Mouse (Mus musculus) bone marrow macrophage, adult 2 months (primary cell): ENCODE results near the gene Gm20388. TPM values are rescaled to one million over a fixed set of nuclear protein-coding genes. Genes with fewer than 3 reads are reported as not detected.

Experiments used
- H3K27ac ChIP-seq: 2 replicates; pipeline ENCODE4 v1.5.1; 2012; ENCODE audit warnings: low read depth, low read length; ENCODE audit not compliant: insufficient read depth
- H3K4me1 ChIP-seq: 2 replicates; pipeline ENCODE4 v1.6.1; 2012; ENCODE audit warnings: low read length; ENCODE audit not compliant: control insufficient read depth, insufficient read depth
- H3K4me3 ChIP-seq: 2 replicates; pipeline ENCODE4 v1.5.1; 2012; ENCODE audit warnings: mild to moderate bottlenecking, low read length, moderate library complexity; ENCODE audit not compliant: insufficient read depth
- CTCF ChIP-seq: IDR thresholded peaks from 2 replicates; pipeline ENCODE4 v1.5.1; 2012; ENCODE audit warnings: low read depth, mild to moderate bottlenecking, low read length, moderate library complexity
- POLR2A ChIP-seq: IDR thresholded peaks from 2 replicates; pipeline ENCODE4 v1.6.1; 2012; ENCODE audit warnings: mild to moderate bottlenecking, low read depth, low read length, borderline replicate concordance
- polyA plus RNA-seq: library from polyadenylated mRNA; stranded (reverse); fragments of >200 nt; gene quantifications from 2 replicates; pipeline ENCODE4 v1.2.4, GENCODE M21; 2012; ENCODE audit not compliant: missing spikeins, insufficient read depth, insufficient read length

Gene Gm20388
- polyA plus RNA-seq, 1 experiment: 32.7 TPM

DNA sequence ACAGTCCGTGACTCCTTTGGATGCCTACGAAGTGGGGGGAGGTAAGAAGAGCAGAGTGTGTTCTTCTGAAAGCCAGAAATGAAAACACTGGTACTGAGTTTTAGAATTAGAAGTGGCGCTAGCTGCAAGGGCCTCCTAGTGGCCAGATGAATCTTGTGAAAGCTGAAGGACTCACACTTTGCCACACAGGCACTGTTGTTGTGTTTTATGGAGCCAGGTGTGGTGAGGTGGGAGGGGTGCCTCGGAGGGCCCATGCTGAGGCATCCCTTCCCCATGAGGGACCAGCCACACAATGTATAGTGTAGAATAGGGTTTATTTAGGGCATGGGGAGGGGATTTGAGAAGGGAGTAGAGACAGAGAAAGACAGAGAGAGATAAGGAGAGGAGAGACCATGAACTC is 3587.1 kb downstream of the Gm20388 start:
- H3K4me1 ChIP-seq: no peaks in the 10 kb centered on the region
- no peak for TF ChIP-seq POLR2A
- TF ChIP-seq CTCF: no peak
- H3K4me3 ChIP-seq: no peak overlapping the region
- H3K27ac ChIP-seq: no peak overlapping the region

DNA sequence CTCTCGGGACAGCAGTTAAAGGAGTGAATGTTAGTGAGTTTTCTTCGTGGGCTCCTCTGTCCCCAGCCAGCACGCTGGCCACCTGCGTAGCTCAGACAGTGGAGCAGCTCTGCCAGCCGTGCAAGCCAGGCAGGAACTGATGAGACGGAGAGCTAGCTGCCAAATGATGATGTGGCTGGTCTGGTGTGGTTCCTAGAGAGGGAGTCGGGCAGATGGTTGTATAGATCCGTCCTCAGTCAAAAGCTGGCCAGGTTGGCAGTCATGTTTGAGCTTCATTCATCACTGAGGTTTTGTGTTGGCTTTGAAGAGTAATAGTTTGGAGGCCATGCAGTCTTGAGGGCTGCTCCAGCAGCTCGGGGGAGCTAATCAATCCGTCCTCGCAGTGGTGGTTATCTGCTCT is 3588.3 kb downstream of the Gm20388 start:
- H3K4me1 ChIP-seq: no peaks in the 10 kb centered on the region
- no peak overlapping the region for H3K27ac ChIP-seq
- TF ChIP-seq CTCF: no peak
- TF ChIP-seq POLR2A: no peak
- H3K4me3 ChIP-seq: no peak overlapping the region

DNA sequence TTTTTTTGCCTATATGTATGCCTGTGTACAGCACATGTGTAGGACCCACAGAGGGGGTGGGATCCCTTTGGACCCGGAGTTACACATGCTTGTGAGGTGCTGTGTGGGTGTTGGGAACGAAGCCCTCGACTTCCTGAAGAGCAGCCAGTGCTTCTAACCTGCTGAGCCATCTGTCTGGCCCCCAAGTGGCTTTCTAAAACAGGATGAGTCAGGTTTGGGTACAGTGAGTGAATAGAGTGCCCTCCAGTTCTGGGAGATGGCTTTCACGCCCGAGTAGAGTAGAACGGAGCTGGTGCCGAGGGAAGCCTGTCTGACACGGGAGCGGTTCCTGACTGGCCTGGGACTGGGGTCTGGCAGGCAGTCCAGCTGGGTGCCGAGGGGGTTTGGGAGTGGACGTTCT is 3588.9 kb downstream of the Gm20388 start:
- Histone ChIP-seq H3K4me3 (no peak overlapping the region), H3K27ac (no peak overlapping the region), H3K4me1 (no peaks in the 10 kb centered on the region)
- TF ChIP-seq POLR2A (no peak), CTCF (no peak)

DNA sequence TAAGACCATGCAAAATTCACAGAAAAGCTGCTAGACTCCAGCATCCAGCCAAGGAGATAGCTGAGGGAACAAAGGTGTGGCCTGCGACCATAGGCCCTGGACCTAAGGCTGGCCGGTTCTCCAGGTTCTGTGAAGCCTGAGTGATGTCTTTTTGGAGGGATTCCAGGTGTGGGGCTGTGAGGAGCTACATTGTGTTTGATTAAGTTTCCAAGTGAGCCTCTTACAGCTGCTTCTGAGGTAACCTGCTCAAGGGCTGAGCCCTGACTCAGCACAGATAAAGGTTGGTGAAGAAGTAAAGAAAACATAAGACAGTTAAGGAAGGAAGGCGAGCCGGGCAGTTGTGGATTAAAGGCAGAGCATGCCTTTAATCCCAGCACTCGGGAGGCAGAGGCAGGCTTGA is 3591.6 kb downstream of the Gm20388 start:
- no peak overlapping the region for H3K4me3 ChIP-seq
- H3K27ac ChIP-seq: no peak overlapping the region
- H3K4me1 ChIP-seq: no peaks in the 10 kb centered on the region
- TF ChIP-seq CTCF (no peak), POLR2A (no peak)

DNA sequence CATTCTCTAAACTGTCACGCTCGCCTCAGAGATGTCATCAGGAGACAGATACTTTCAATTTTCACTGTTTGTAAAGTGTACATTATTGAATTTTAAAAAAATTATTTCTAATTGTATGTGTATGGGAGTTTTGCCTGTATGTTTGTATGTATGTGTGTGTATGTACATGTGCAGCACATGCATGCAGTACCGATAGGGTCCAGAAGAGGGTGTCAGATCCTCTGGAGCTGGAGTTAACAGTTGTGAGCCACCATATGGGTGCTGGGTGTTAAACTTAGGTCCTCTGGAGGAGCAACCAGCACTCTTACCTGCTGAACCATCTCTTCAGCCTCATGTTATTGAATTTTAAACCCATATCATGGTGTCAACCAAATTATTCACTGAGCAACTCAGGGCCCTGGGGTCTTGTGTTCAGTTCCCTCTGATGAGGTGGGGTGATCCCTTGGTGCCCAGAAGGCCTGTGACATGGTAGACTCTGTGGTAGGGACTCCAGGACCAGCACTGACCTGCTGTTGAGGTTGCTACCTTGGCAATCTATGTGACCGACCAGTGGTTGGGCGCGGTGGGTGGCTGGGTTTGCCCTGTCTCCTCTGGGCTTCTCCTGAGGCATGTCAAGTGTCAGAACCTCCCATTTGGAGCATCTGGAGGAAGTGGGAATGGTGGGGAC is 3593.3 kb downstream of the Gm20388 start:
- H3K4me3 ChIP-seq: no peak overlapping the region
- H3K4me1 ChIP-seq: no peaks in the 10 kb centered on the region
- TF ChIP-seq POLR2A (no peak), CTCF (no peak)
- no peak overlapping the region for H3K27ac ChIP-seq

DNA sequence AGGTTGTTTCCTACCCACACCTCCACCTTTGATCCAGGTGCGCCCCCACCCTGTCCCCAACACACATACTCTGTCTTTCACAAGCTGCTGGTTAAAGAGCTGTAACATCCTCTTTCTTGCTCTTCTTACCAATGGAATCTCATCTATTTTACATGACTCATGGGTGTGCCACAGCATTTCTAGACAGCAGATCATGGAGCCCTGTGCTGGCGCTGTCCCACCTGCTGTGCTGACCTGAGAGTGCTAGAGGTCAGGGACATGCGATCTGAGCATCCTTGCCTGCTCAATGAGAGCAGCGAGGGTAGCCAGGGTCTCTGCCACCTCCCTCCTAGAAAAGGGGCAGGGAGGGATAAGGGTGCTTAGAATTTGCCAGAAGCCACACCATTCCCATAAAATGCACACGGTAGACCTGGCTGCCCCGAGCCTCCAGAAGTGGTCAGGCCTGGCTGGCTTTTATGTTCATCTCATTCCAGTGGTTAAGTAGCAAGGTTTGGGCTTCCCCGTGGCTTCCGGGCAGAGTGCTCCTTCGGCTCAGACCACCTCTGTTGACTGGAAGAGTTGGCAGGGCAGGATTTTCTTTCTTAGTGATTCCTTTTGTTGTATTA is 3594.1 kb downstream of the Gm20388 start:
- Histone ChIP-seq H3K27ac (no peak overlapping the region), H3K4me3 (no peak overlapping the region), H3K4me1 (no peaks in the 10 kb centered on the region)
- TF ChIP-seq CTCF (no peak), POLR2A (no peak)

DNA sequence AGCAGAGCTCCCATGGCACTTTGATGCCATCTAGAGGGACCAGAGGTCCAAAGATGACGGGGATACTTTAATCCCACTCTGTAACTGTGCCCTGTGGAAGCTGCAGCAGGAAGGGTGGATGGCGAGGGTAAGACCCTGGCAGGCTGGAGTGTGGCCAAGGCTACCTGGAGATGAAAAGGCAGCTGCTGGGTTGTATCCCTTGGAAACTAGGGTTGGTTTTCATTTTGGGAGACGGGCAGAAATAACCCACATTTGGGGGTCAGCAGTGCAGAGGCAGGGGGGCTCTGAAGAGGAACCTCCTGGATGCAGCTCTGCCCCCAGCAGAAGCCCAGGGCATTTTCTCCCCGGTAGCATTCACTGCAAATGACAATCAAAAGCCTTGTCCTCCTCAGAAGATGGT is 3594.6 kb downstream of the Gm20388 start:
- H3K27ac ChIP-seq: no peak overlapping the region
- TF ChIP-seq POLR2A: no peak
- TF ChIP-seq CTCF: no peak
- H3K4me3 ChIP-seq: no peak overlapping the region
- no peaks in the 10 kb centered on the region for H3K4me1 ChIP-seq

DNA sequence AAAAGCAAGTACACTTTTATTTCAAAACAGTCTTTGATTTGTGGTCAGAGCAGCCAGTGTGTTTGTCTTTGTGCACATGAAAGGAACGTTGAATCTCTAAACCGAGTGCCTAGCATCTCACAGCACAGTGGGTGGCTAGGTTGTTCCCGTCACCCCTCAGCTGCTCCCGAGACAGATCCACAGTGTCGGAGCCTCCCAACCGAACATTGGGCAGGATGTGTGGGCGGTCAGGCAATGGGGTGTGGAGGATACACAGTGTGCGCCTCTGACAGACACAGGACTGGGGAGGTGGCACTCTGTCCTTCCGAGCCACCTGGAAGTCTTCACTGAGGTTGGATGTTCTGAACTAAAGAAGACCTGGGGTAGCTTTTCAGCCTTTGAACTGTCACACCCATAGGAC is 3595.1 kb downstream of the Gm20388 start:
- H3K4me1 ChIP-seq: no peaks in the 10 kb centered on the region
- no peak overlapping the region for H3K27ac ChIP-seq
- no peak overlapping the region for H3K4me3 ChIP-seq
- TF ChIP-seq POLR2A (no peak), CTCF (no peak)

DNA sequence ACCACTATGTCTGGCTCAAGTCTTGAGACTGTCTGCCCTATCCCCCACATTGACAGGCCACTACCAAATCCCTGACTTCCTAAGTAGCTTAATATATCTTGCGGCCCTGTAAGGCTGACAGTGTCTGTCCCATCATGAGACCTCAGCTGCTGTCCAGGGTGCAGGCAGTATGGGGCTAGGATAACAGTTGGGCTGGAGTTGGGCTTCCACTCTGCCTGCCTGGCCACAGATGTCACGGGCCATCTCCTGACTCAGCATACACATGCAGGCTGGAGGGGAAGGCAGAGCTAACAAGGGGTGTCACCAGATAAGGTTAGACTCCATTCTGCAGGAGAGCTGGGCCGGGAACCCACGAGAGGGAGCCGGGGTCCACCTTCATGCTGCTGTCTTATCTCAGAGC is 3596.5 kb downstream of the Gm20388 start:
- Histone ChIP-seq H3K4me1 (no peaks in the 10 kb centered on the region), H3K4me3 (no peak overlapping the region), H3K27ac (no peak overlapping the region)
- TF ChIP-seq CTCF (no peak), POLR2A (no peak)

DNA sequence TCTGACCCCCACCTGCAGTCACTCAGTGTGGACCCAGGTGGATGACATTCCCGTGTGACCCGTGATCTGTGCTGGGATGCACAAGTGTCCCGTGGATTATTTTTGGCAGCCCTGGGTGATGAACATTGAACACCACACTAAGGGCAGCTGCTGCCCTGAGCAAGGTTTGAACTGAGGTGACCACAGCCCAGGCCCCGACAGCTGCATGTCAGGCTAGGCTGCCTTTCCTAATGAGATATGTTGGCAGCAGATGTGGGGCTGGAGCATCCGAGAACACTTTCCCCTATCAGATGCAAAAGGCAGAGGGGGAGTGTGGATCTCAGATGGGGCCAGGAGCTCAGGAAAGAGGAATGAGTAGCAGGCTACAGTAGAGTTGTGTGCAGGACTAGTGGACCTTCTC is 3600.2 kb downstream of the Gm20388 start:
- no peak overlapping the region for H3K4me3 ChIP-seq
- H3K4me1 ChIP-seq: no peaks in the 10 kb centered on the region
- TF ChIP-seq CTCF (no peak), POLR2A (no peak)
- H3K27ac ChIP-seq: no peak overlapping the region

DNA sequence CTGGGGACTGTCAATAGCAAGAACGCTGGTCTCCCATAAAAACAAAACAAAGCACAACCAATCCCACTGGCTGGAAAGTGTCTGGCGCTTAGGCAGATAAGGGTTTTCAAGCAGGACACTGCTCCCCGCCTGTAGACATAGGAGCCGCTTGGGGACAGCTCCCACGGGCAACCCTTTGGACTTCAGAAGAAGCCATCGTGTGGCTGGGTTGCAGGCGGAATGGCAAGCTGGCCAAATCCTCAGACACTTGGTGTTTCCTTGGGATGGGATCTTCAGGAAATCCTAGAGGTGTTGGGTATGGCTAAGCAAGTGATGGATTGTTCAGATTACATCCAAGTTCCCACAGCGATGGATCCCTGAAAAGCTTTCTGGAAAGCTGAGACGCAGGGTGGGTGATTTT is 3603.5 kb downstream of the Gm20388 start:
- H3K4me3 ChIP-seq: no peak overlapping the region
- no peak for TF ChIP-seq CTCF
- no peak for TF ChIP-seq POLR2A
- no peak overlapping the region for H3K27ac ChIP-seq
- H3K4me1 ChIP-seq: no peaks in the 10 kb centered on the region
